Mouse (Mus musculus) MEL (cell line): Measurements from ENCODE around the gene Taf9. TPM values are rescaled to one million over a fixed set of nuclear protein-coding genes. Genes with fewer than 3 reads are reported as not detected.

ENCODE experiments used
- DNase-seq: peaks from one replicate; pipeline ENCODE4 v3.0.0; 2011; ENCODE audit warnings: low read depth, low spot score
- H3K27ac ChIP-seq: 2 replicates; pipeline ENCODE4 v1.5.1; 2012; ENCODE audit warnings: low read depth, mild to moderate bottlenecking, control low read depth, low read length, moderate library complexity; ENCODE audit not compliant: control insufficient read depth
- H3K27me3 ChIP-seq, 2 experiments: fragments of 150-350 bp in 1 of 2; sonication (generic) in 1 of 2; 2 replicates each; pipeline ENCODE4 v1.6.1; 2012; ENCODE audit warnings: low read length in 2 of 2, mild to moderate bottlenecking in 2 of 2, improper control_type of control experiment in 1 of 2, moderate library complexity in 1 of 2; ENCODE audit not compliant: insufficient read depth in 2 of 2, control insufficient read depth in 1 of 2
- H3K36me3 ChIP-seq, 2 experiments: 2 replicates each; pipeline ENCODE4 v1.6.1; 2012 to 2014; ENCODE audit warnings: low read length in 2 of 2, improper control_type of control experiment in 1 of 2, inconsistent platforms in 1 of 2, mild to moderate bottlenecking in 1 of 2; ENCODE audit not compliant: insufficient read depth in 2 of 2, control insufficient read depth in 1 of 2
- H3K4me1 ChIP-seq, 2 experiments: fragments of 150-350 bp in 1 of 2; sonication (generic) in 1 of 2; 2 replicates each; pipeline ENCODE4 v1.6.1; 2012; ENCODE audit warnings: low read length in 2 of 2, improper control_type of control experiment in 1 of 2, mild to moderate bottlenecking in 1 of 2; ENCODE audit not compliant: insufficient read depth in 2 of 2, control insufficient read depth in 1 of 2
- H3K4me3 ChIP-seq, 2 experiments: fragments of 150-350 bp in 1 of 2; sonication (generic) in 1 of 2; 2 replicates each; pipeline ENCODE4 v1.5.1; 2012; ENCODE audit warnings: low read depth in 2 of 2, low read length in 2 of 2, mild to moderate bottlenecking in 2 of 2, moderate library complexity in 2 of 2, control low read depth in 1 of 2, improper control_type of control experiment in 1 of 2; ENCODE audit not compliant: control insufficient read depth in 1 of 2, insufficient read depth in 1 of 2
- H3K79me2 ChIP-seq: 2 replicates; pipeline ENCODE4 v1.6.1; 2012; ENCODE audit warnings: mild to moderate bottlenecking, low read length, moderate library complexity; ENCODE audit not compliant: control insufficient read depth, poor library complexity, insufficient read depth
- H3K9ac ChIP-seq: 2 replicates; pipeline ENCODE4 v1.6.1; 2012; ENCODE audit warnings: low read depth, mild to moderate bottlenecking, control low read depth, low read length, moderate library complexity; ENCODE audit not compliant: control insufficient read depth, poor library complexity, severe bottlenecking
- H3K9me3 ChIP-seq: fragments of 150-350 bp; sonication (generic); replicated peaks from 2 replicates; pipeline ENCODE4 v1.6.1; 2012; ENCODE audit warnings: mild to moderate bottlenecking, low read length, improper control_type of control experiment, moderate library complexity; ENCODE audit not compliant: insufficient read depth
- CHD1 ChIP-seq: IDR thresholded peaks from 2 replicates; pipeline ENCODE4 v1.6.1; 2012; ENCODE audit warnings: low read depth, mild to moderate bottlenecking, inconsistent platforms, low read length, improper control_type of control experiment
- CHD2 ChIP-seq: IDR thresholded peaks from 2 replicates; pipeline ENCODE4 v1.6.1; 2011; ENCODE audit warnings: low read length, improper control_type of control experiment
- CTCF ChIP-seq, 3 experiments: IDR thresholded peaks in 2 of 3; conservative IDR thresholded peaks in 1 of 3; 2 replicates each; pipeline ENCODE4 v1.5.1; 2011 to 2012; ENCODE audit warnings: low read length in 3 of 3, low read depth in 2 of 3, mild to moderate bottlenecking in 2 of 3, improper control_type of control experiment in 1 of 3, inconsistent platforms in 1 of 3, mixed read lengths in 1 of 3, moderate library complexity in 1 of 3; ENCODE audit not compliant: control insufficient read depth in 1 of 3, insufficient read depth in 1 of 3, poor library complexity in 1 of 3, severe bottlenecking in 1 of 3
- E2F4 ChIP-seq: IDR thresholded peaks from 2 replicates; pipeline ENCODE4 v1.6.1; 2011; ENCODE audit warnings: low read depth, low read length, improper control_type of control experiment, borderline replicate concordance
- EP300 ChIP-seq, 2 experiments: IDR thresholded peaks; 2 replicates each; pipeline ENCODE4 v1.6.1; 2011; ENCODE audit warnings: improper control_type of control experiment in 2 of 2, low read length in 2 of 2, low read depth in 1 of 2, mild to moderate bottlenecking in 1 of 2
- GABPA ChIP-seq: IDR thresholded peaks from 2 replicates; pipeline ENCODE4 v1.6.1; 2012; ENCODE audit warnings: low read depth, mild to moderate bottlenecking, inconsistent platforms, low read length, improper control_type of control experiment, moderate library complexity
- HCFC1 ChIP-seq: IDR thresholded peaks from 2 replicates; pipeline ENCODE4 v1.6.1; 2012; ENCODE audit warnings: low read depth, mild to moderate bottlenecking, inconsistent platforms, low read length, improper control_type of control experiment, moderate library complexity
- JUND ChIP-seq: IDR thresholded peaks from 2 replicates; pipeline ENCODE4 v1.6.1; 2011; ENCODE audit warnings: low read depth, mild to moderate bottlenecking, improper control_type of control experiment, low read length
- KAT2A ChIP-seq: conservative IDR thresholded peaks from 2 replicates; pipeline ENCODE4 v1.6.1; 2012; ENCODE audit warnings: low read depth, low read length, improper control_type of control experiment, inconsistent platforms
- MAFK ChIP-seq: IDR thresholded peaks from 2 replicates; pipeline ENCODE4 v1.6.1; 2011; ENCODE audit warnings: low read depth, mild to moderate bottlenecking, low read length, improper control_type of control experiment, borderline replicate concordance
- MAX ChIP-seq: IDR thresholded peaks from 2 replicates; pipeline ENCODE4 v1.6.1; 2011; ENCODE audit warnings: low read length, improper control_type of control experiment
- MAZ ChIP-seq: IDR thresholded peaks from 2 replicates; pipeline ENCODE4 v1.6.1; 2012; ENCODE audit warnings: low read depth, mild to moderate bottlenecking, inconsistent platforms, low read length, improper control_type of control experiment
- MEF2A ChIP-seq: IDR thresholded peaks from 2 replicates; pipeline ENCODE4 v1.6.1; 2014; ENCODE audit warnings: low read depth, mild to moderate bottlenecking, inconsistent platforms, low read length, improper control_type of control experiment; ENCODE audit not compliant: poor library complexity, insufficient replicate concordance, severe bottlenecking; ENCODE audit errors: extremely low read depth
- MYB ChIP-seq: IDR thresholded peaks from 2 replicates; pipeline ENCODE4 v1.6.1; 2011; ENCODE audit warnings: mild to moderate bottlenecking, low read depth, low read length, improper control_type of control experiment
- MYC ChIP-seq: IDR thresholded peaks from 2 replicates; pipeline ENCODE4 v1.6.1; 2011; ENCODE audit warnings: low read depth, mild to moderate bottlenecking, low read length, improper control_type of control experiment, moderate library complexity
- NELFE ChIP-seq: IDR thresholded peaks from 2 replicates; pipeline ENCODE4 v1.6.1; 2011; ENCODE audit warnings: low read depth, low read length, improper control_type of control experiment
- NRF1 ChIP-seq: IDR thresholded peaks from 2 replicates; pipeline ENCODE4 v1.6.1; 2014; ENCODE audit warnings: low read depth, mild to moderate bottlenecking, inconsistent platforms, low read length, improper control_type of control experiment, moderate library complexity; ENCODE audit not compliant: poor library complexity, insufficient read depth, severe bottlenecking
- POLR2A ChIP-seq, 2 experiments: IDR thresholded peaks; 2 replicates each; pipeline ENCODE4 v1.6.1; 2011 to 2012; ENCODE audit warnings: low read length in 2 of 2, mild to moderate bottlenecking in 2 of 2, control low read depth in 1 of 2, improper control_type of control experiment in 1 of 2, low read depth in 1 of 2, moderate library complexity in 1 of 2; ENCODE audit not compliant: control insufficient read depth in 1 of 2, insufficient read depth in 1 of 2, poor library complexity in 1 of 2
- POLR2AphosphoS2 ChIP-seq: IDR thresholded peaks from 2 replicates; pipeline ENCODE4 v1.6.1; 2011; ENCODE audit warnings: low read length, improper control_type of control experiment
- RAD21 ChIP-seq: IDR thresholded peaks from 2 replicates; pipeline ENCODE4 v1.6.1; 2011; ENCODE audit warnings: mild to moderate bottlenecking, low read depth, low read length, improper control_type of control experiment
- RCOR1 ChIP-seq: IDR thresholded peaks from 2 replicates; pipeline ENCODE4 v1.6.1; 2012; ENCODE audit warnings: low read depth, mild to moderate bottlenecking, inconsistent platforms, low read length, improper control_type of control experiment
- TBP ChIP-seq: IDR thresholded peaks from 2 replicates; pipeline ENCODE4 v1.8.0; 2011; ENCODE audit warnings: low read depth, low read length, improper control_type of control experiment
- TCF12 ChIP-seq: IDR thresholded peaks from 2 replicates; pipeline ENCODE4 v1.6.1; 2014; ENCODE audit warnings: low read depth, mild to moderate bottlenecking, inconsistent platforms, low read length, improper control_type of control experiment, moderate library complexity
- USF1 ChIP-seq: IDR thresholded peaks from 2 replicates; pipeline ENCODE4 v1.6.1; 2014; ENCODE audit warnings: low read depth, mild to moderate bottlenecking, inconsistent platforms, low read length, improper control_type of control experiment, moderate library complexity
- USF2 ChIP-seq, 2 experiments: IDR thresholded peaks; 2 replicates each; pipeline ENCODE4 v1.6.1; 2011 to 2012; ENCODE audit warnings: improper control_type of control experiment in 2 of 2, low read length in 2 of 2, borderline replicate concordance in 1 of 2, inconsistent platforms in 1 of 2, low read depth in 1 of 2, mild to moderate bottlenecking in 1 of 2; ENCODE audit not compliant: insufficient read depth in 1 of 2
- ZC3H11A ChIP-seq: IDR thresholded peaks from 2 replicates; pipeline ENCODE4 v1.6.1; 2012; ENCODE audit warnings: low read depth, mild to moderate bottlenecking, inconsistent platforms, low read length, improper control_type of control experiment
- ZMIZ1 ChIP-seq: IDR thresholded peaks from 2 replicates; pipeline ENCODE4 v1.6.1; 2012; ENCODE audit warnings: low read depth, mild to moderate bottlenecking, inconsistent platforms, low read length, improper control_type of control experiment, moderate library complexity
- ZNF384 ChIP-seq: IDR thresholded peaks from 2 replicates; pipeline ENCODE4 v1.6.1; 2012; ENCODE audit warnings: low read depth, mild to moderate bottlenecking, inconsistent platforms, low read length, improper control_type of control experiment
- polyA plus RNA-seq, 2 experiments: library from polyadenylated mRNA; stranded (reverse) in 1 of 2; unstranded in 1 of 2; fragments of >175 nt in 1 of 2; fragments of >200 nt in 1 of 2; gene quantifications; 2 replicates each; pipeline versions ENCODE4 v1.2.1 to v1.2.4; 2012; ENCODE audit warnings: low replicate concordance in 2 of 2, low read depth in 1 of 2; ENCODE audit not compliant: insufficient read length in 2 of 2, insufficient read depth in 1 of 2, missing spikeins in 1 of 2
- total RNA-seq: library from RNA; depleted of rRNA; stranded (reverse); fragments of 300-350 nt; gene quantifications from 2 replicates; pipeline ENCODE4 v1.2.3, GENCODE M21; 2012; rRNA removed

Gene Taf9
- total RNA-seq (19.8 and 23.7 TPM in 2 replicates), polyA plus RNA-seq (10 to 100 TPM in 1 of 2 experiments, not detected in 1; 38.5 TPM)

- no peak for DNase-seq
- Histone ChIP-seq H3K36me3 (peaks cover 8 to 18% of the 10 kb centered on the region in 2 experiments), H3K9ac (peak within 1 kb of the TSS; percentile 96), H3K27ac (peak within 1 kb of the TSS; percentile 91), H3K27me3 (no peaks in the 10 kb centered on the region), H3K9me3 (no peaks in the 10 kb centered on the region), H3K79me2 (peaks cover 37% of the 10 kb centered on the region), H3K4me1 (peaks cover 0 to 3% of the 10 kb centered on the region in 2 experiments; a peak in 2 of 4 replicates), H3K4me3 (peak within 1 kb of the TSS; percentile 81 to 83)
- TF ChIP-seq USF1 (no peak; the same call in 1 of the 2 replicates), JUND (no peak), CTCF (IDR thresholded peaks at IDR 0.05 in 2 of 3, conservative IDR thresholded peaks at IDR 0.05 in 1 of 3; ENCODE audit: control insufficient read depth in 1 of 3, insufficient read depth in 1 of 3, low read depth in 2 of 3, low read length in 3 of 3, poor library complexity in 1 of 3, severe bottlenecking in 1 of 3) (no peak), KAT2A (no peak), MAZ (no peak), CHD1 (no peak), POLR2AphosphoS2 (no peak), USF2 (IDR thresholded peaks at IDR 0.05; ENCODE audit: borderline replicate concordance in 1 of 2, insufficient read depth in 1 of 2, low read depth in 1 of 2, low read length in 2 of 2) (no peak), RCOR1 (no peak), NELFE (peak; percentile 45; the same call in 1 of the 2 replicates), ZNF384 (no peak), MEF2A (no peak), ZMIZ1 (0 out of 2 replicates have a peak, but pooled peaks have one; percentile 9), HCFC1 (no peak), MYB (peak; percentile 83), MYC (no peak), MAX (no peak), MAFK (no peak), E2F4 (0 out of 2 replicates have a peak, but pooled peaks have one; percentile 58), ZC3H11A (no peak), CHD2 (no peak), TBP (peak; percentile 10; the same call in 1 of the 2 replicates), EP300 (IDR thresholded peaks at IDR 0.05; ENCODE audit: low read depth in 1 of 2, low read length in 2 of 2) (no peak), POLR2A (IDR thresholded peaks at IDR 0.05; ENCODE audit: control insufficient read depth in 1 of 2, insufficient read depth in 1 of 2, low read depth in 1 of 2, low read length in 2 of 2, poor library complexity in 1 of 2) (peak in 1 of 2 experiments; percentile 38; a peak in 2 of 4 replicates), NRF1 (no peak), RAD21 (no peak), TCF12 (no peak), GABPA (no peak)
- TF ChIP-seq, all 39 proteins: peak for 6
Measured at GRCm38 (mm10) chr13:100651439-100652186, at the start of gene Taf9. Taf9 (plus strand) TSS chr13:100651579.
